Mouse (Mus musculus) stomach, embryonic 14.5 days (tissue): ENCODE results near the gene Ly6g5c. TPM values are rescaled to one million over a fixed set of nuclear protein-coding genes. Genes with fewer than 3 reads are reported as not detected.

Experiments used
- ATAC-seq: fragments of 200-750 bp; cut with Nextera tagmentation; 2 replicates; pipeline ENCODE4 v1.8.0; 2017; ENCODE audit warnings: low read depth, moderate TSS enrichment; ENCODE audit not compliant: insufficient number of reproducible peaks, insufficient read depth, low FRiP score
- H3K27ac ChIP-seq: fragments of 300-500 bp; sonication (generic); 2 replicates; pipeline ENCODE4 v1.5.1; 2014; ENCODE audit warnings: mild to moderate bottlenecking, low read length, moderate library complexity, mixed read lengths
- H3K27me3 ChIP-seq: fragments of 300-500 bp; sonication (generic); 2 replicates; pipeline ENCODE4 v1.6.1; 2014; ENCODE audit warnings: low read length, control low read depth, mixed read lengths; ENCODE audit not compliant: control insufficient read depth, insufficient read depth
- H3K36me3 ChIP-seq: fragments of 300-500 bp; sonication (generic); 2 replicates; pipeline ENCODE4 v1.6.1; 2014; ENCODE audit warnings: mild to moderate bottlenecking, control low read depth, low read length, moderate library complexity, mixed read lengths; ENCODE audit not compliant: control insufficient read depth, insufficient read depth
- H3K4me1 ChIP-seq: fragments of 300-500 bp; sonication (generic); 2 replicates; pipeline ENCODE4 v1.6.1; 2014; ENCODE audit warnings: low read length, control low read depth, mixed read lengths; ENCODE audit not compliant: control insufficient read depth, insufficient read depth
- H3K4me2 ChIP-seq: fragments of 300-500 bp; sonication (generic); replicated peaks from 2 replicates; pipeline ENCODE4 v1.6.1; 2014; ENCODE audit warnings: low read depth, low read length, control low read depth
- H3K4me3 ChIP-seq: fragments of 300-500 bp; sonication (generic); 2 replicates; pipeline ENCODE4 v1.5.1; 2014; ENCODE audit warnings: low read depth, low read length, control low read depth
- H3K9ac ChIP-seq: fragments of 300-500 bp; sonication (generic); replicated peaks from 2 replicates; pipeline ENCODE4 v1.6.1; 2014; ENCODE audit warnings: low read depth, mild to moderate bottlenecking, control low read depth, low read length, moderate library complexity, mixed read lengths
- H3K9me3 ChIP-seq: fragments of 300-500 bp; sonication (generic); 2 replicates; pipeline ENCODE4 v1.6.1; 2016; ENCODE audit warnings: low read depth, low read length, control low read depth; ENCODE audit not compliant: control insufficient read depth
- WGBS: fragments of 180-500 bp; shearing (Covaris S2); extraction: QIAGEN DNeasy Blood & Tissue Kit; methylation state at CpG from one replicate; pipeline ENCODE4 v1.1.7; 2014; 5-methylcytosine and 5-hydroxymethylcytosine counted together
- polyA plus RNA-seq: library from polyadenylated mRNA; unstranded; fragments of >200 nt; fragmentation: Nextera tagmentation; extraction: Ambion mirVana; gene quantifications from 2 replicates; pipeline ENCODE4 v1.2.1, GENCODE M21; 2014

Gene Ly6g5c
- polyA plus RNA-seq, 1 experiment from 2014 or later = not detected

- no peak overlapping the region for H3K9ac ChIP-seq
- H3K4me3 ChIP-seq = no peak overlapping the region
- no peaks in the 10 kb centered on the region for H3K27me3 ChIP-seq
- H3K27ac ChIP-seq = no peak overlapping the region
- no peak for ATAC-seq
- WGBS = 90% methylated on average over 16 of the region's 16 CpGs
- H3K4me1 ChIP-seq = peaks cover 12% of the 10 kb centered on the region
- H3K36me3 ChIP-seq = peaks cover 83% of the 10 kb centered on the region
- H3K9me3 ChIP-seq = no peaks in the 10 kb centered on the region
- no peak overlapping the region for H3K4me2 ChIP-seq
Measured at GRCm38 (mm10) chr17:35158850-35159593, 50.9 kb downstream of the Ly6g5c start.

GRCm38 (mm10) chr17:35159638-35160037, 51.6 kb downstream of the Ly6g5c start:
- H3K4me1 ChIP-seq = peaks cover 12% of the 10 kb centered on the region
- peaks cover 77% of the 10 kb centered on the region for H3K36me3 ChIP-seq
- no peaks in the 10 kb centered on the region for H3K27me3 ChIP-seq
- H3K4me2 ChIP-seq = no peak overlapping the region
- no peak overlapping the region for H3K27ac ChIP-seq
- no peak overlapping the region for H3K4me3 ChIP-seq
- ATAC-seq = no peak
- H3K9me3 ChIP-seq = no peaks in the 10 kb centered on the region
- H3K9ac ChIP-seq = no peak overlapping the region
- WGBS = 87% methylated on average over 7 of the region's 7 CpGs

- no peak overlapping the region for H3K4me2 ChIP-seq
- H3K27ac ChIP-seq = no peak overlapping the region
- H3K4me3 ChIP-seq = no peak overlapping the region
- no peak for ATAC-seq
- peaks cover 16% of the 10 kb centered on the region for H3K4me1 ChIP-seq
- no peaks in the 10 kb centered on the region for H3K9me3 ChIP-seq
- peaks cover 60% of the 10 kb centered on the region for H3K36me3 ChIP-seq
- H3K27me3 ChIP-seq = no peaks in the 10 kb centered on the region
- 81% methylated on average over 11 of the region's 11 CpGs for WGBS
- no peak overlapping the region for H3K9ac ChIP-seq
Measured at GRCm38 (mm10) chr17:35161421-35161820, 53.3 kb downstream of the Ly6g5c start.

Other genes with a start within 250 kb of the Ly6g5c start
- 6.7 and 9.4 TPM in 2 replicates for gene Cfb, start 245.8 kb upstream of the Ly6g5c start, polyA plus RNA-seq
- gene Zbtb12, start 228.8 kb upstream of the Ly6g5c start, polyA plus RNA-seq = 0.87 and 1.2 TPM in 2 replicates
- not detected in 2 replicates for gene Gm20547, start 226.2 kb upstream of the Ly6g5c start, polyA plus RNA-seq
- 2.8 TPM in 2 replicates for gene C2, start 210.0 kb upstream of the Ly6g5c start, polyA plus RNA-seq
- 69.4 and 79.4 TPM in 2 replicates for gene Ehmt2, start 209.8 kb upstream of the Ly6g5c start, polyA plus RNA-seq
- 5.3 and 6.4 TPM in 2 replicates for gene Slc44a4, start 193.8 kb upstream of the Ly6g5c start, polyA plus RNA-seq
- gene Neu1, start 177.0 kb upstream of the Ly6g5c start, polyA plus RNA-seq = 15.1 and 16.2 TPM in 2 replicates
- gene Hspa1b, start 149.0 kb upstream of the Ly6g5c start, polyA plus RNA-seq = 0.54 and 0.84 TPM in 2 replicates
- gene Gm20481, start 138.4 kb upstream of the Ly6g5c start, polyA plus RNA-seq = 0.66 TPM in 1 of 2 replicates, not detected in the other
- 4.9 and 6.0 TPM in 2 replicates for gene Hspa1a, start 136.1 kb upstream of the Ly6g5c start, polyA plus RNA-seq
- gene Hspa1l, start 135.6 kb upstream of the Ly6g5c start, polyA plus RNA-seq = 0.73 and 0.75 TPM in 2 replicates
- gene Lsm2, start 126.4 kb upstream of the Ly6g5c start, polyA plus RNA-seq = 177 and 205 TPM in 2 replicates
- gene Vars, start 107.3 kb upstream of the Ly6g5c start, polyA plus RNA-seq = 84.0 and 92.3 TPM in 2 replicates
- 0.18 and 0.22 TPM in 2 replicates for gene Vwa7, start 91.7 kb upstream of the Ly6g5c start, polyA plus RNA-seq
- 16.3 and 21.3 TPM in 2 replicates for gene Sapcd1, start 80.3 kb upstream of the Ly6g5c start, polyA plus RNA-seq
- gene Msh5, start 61.5 kb upstream of the Ly6g5c start, polyA plus RNA-seq = 3.6 and 3.8 TPM in 2 replicates
- 83.0 and 88.5 TPM in 2 replicates for gene Clic1, start 58.3 kb upstream of the Ly6g5c start, polyA plus RNA-seq
- 292 and 322 TPM in 2 replicates for gene Ddah2, start 49.2 kb upstream of the Ly6g5c start, polyA plus RNA-seq
- 0.30 and 0.63 TPM in 2 replicates for gene Ly6g6c, start 42.9 kb upstream of the Ly6g5c start, polyA plus RNA-seq
- 0.97 and 1.3 TPM in 2 replicates for gene Mpig6b, start 42.1 kb upstream of the Ly6g5c start, polyA plus RNA-seq
- gene Ly6g6e, start 31.4 kb upstream of the Ly6g5c start, polyA plus RNA-seq = 7.8 and 9.7 TPM in 2 replicates
- 1.5 and 2.1 TPM in 2 replicates for gene Ly6g6d, start 30.2 kb upstream of the Ly6g5c start, polyA plus RNA-seq
- gene Ly6g6f, start 22.7 kb upstream of the Ly6g5c start, polyA plus RNA-seq = 0.29 TPM in 1 of 2 replicates, not detected in the other
- 77.1 and 81.4 TPM in 2 replicates for gene Abhd16a, start 19.0 kb upstream of the Ly6g5c start, polyA plus RNA-seq
- gene Ly6g5b, start 7.1 kb downstream of the Ly6g5c start, polyA plus RNA-seq = 0.49 and 0.81 TPM in 2 replicates
- gene Gpank1, start 13.2 kb downstream of the Ly6g5c start, polyA plus RNA-seq = 20.3 and 21.9 TPM in 2 replicates
- gene Csnk2b, start 13.8 kb downstream of the Ly6g5c start, polyA plus RNA-seq = 269 and 270 TPM in 2 replicates
- 10.1 and 13.3 TPM in 2 replicates for gene D17H6S53E, start 18.1 kb downstream of the Ly6g5c start, polyA plus RNA-seq
- gene Apom, start 23.8 kb downstream of the Ly6g5c start, polyA plus RNA-seq = 0.75 and 0.77 TPM in 2 replicates
- 86.5 and 89.0 TPM in 2 replicates for gene Bag6, start 26.9 kb downstream of the Ly6g5c start, polyA plus RNA-seq
- gene Prrc2a, start 56.6 kb downstream of the Ly6g5c start, polyA plus RNA-seq = 209 and 222 TPM in 2 replicates
- gene Aif1, start 67.8 kb downstream of the Ly6g5c start, polyA plus RNA-seq = 16.4 and 19.6 TPM in 2 replicates
- gene Lst1, start 80.2 kb downstream of the Ly6g5c start, polyA plus RNA-seq = 18.5 and 21.1 TPM in 2 replicates
- 1.4 and 1.8 TPM in 2 replicates for gene Ltb, start 86.2 kb downstream of the Ly6g5c start, polyA plus RNA-seq
- gene Tnf, start 93.7 kb downstream of the Ly6g5c start, polyA plus RNA-seq = 0.20 and 0.34 TPM in 2 replicates
- 0.42 and 0.59 TPM in 2 replicates for gene Lta, start 97.1 kb downstream of the Ly6g5c start, polyA plus RNA-seq
- gene Gm16181, start 112.6 kb downstream of the Ly6g5c start, polyA plus RNA-seq = not detected in 2 replicates
- 8.1 and 8.5 TPM in 2 replicates for gene Atp6v1g2, start 125.4 kb downstream of the Ly6g5c start, polyA plus RNA-seq
- gene Nfkbil1, start 127.5 kb downstream of the Ly6g5c start, polyA plus RNA-seq = 3.5 and 3.8 TPM in 2 replicates
- gene Ddx39b, start 133.5 kb downstream of the Ly6g5c start, polyA plus RNA-seq = 467 and 480 TPM in 2 replicates
- gene H2-D1, start 154.5 kb downstream of the Ly6g5c start, polyA plus RNA-seq = 77.6 and 83.3 TPM in 2 replicates
- gene H2-Q1, start 212.1 kb downstream of the Ly6g5c start, polyA plus RNA-seq = 0.49 and 0.60 TPM in 2 replicates
- gene H2-Q2, start 234.0 kb downstream of the Ly6g5c start, polyA plus RNA-seq = 2.3 and 3.1 TPM in 2 replicates